Mouse (Mus musculus) ES-Bruce4 (cell line): ENCODE measurements around the gene Mycbp.

Source experiments
- CTCF ChIP-seq: IDR thresholded peaks from one replicate; pipeline ENCODE4 v1.8.1; 2011; ENCODE audit warnings: low read depth, low read length
- EP300 ChIP-seq: IDR thresholded peaks from 2 replicates; pipeline ENCODE4 v1.6.1; 2011; ENCODE audit warnings: low read depth, low read length; ENCODE audit not compliant: insufficient read depth
- POLR2A ChIP-seq: IDR thresholded peaks from one replicate; pipeline ENCODE4 v1.8.1; 2011; ENCODE audit warnings: low read length; ENCODE audit not compliant: insufficient read depth

GRCm38 (mm10) chr4:123916748-123917547 lies 12.3 kb downstream of the Mycbp start, which contains the start of gene Rragc:
- TF ChIP-seq CTCF = no peak
- peak; percentile 70 for TF ChIP-seq EP300
- TF ChIP-seq POLR2A = peak; percentile 9
